Mouse (Mus musculus) bone marrow, adult 2 months (tissue): ENCODE results near the gene Syce3.

Experiments
- CTCF ChIP-seq: fragments of 200-500 bp; IDR thresholded peaks from 2 replicates; pipeline ENCODE4 v1.5.1; 2011; ENCODE audit warnings: low read length, control low read depth; ENCODE audit not compliant: control insufficient read depth, insufficient read depth
- POLR2A ChIP-seq: fragments of 200-500 bp; IDR thresholded peaks from 2 replicates; pipeline ENCODE4 v1.6.1; 2011; ENCODE audit warnings: low read depth, mild to moderate bottlenecking, control low read depth, low read length, borderline replicate concordance; ENCODE audit not compliant: control insufficient read depth

DNA sequence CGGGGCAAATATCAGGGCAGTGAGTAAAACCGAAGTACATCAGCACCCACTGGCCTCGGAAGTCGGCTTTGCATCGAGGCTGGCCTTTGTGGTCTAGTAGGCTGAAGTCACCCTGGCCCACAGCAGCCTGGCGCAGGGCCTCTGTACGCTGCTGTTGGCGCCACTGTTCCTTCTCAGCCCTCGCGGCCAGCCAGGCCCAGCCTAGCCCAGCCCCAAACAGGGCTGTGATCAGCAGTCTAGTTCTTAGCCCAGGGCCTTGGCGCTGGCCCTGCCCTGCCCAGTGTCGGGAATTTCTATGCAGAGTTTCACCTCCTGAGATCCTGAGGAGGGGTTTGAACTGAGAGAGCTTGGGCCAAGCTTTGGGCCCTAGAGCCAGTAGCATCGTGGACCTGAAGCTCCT, 38.2 kb downstream of the Syce3 start:
- TF ChIP-seq POLR2A = no peak
- TF ChIP-seq CTCF = no peak
